Mouse (Mus musculus) thymus, adult 2 months (tissue): ENCODE data around the gene Ccdc6. TPM values are rescaled to one million over a fixed set of nuclear protein-coding genes. Genes with fewer than 3 reads are reported as not detected.

Experiments
- DNase-seq: peaks from one replicate; pipeline ENCODE4 v3.0.0; 2021
- H3K27ac ChIP-seq: fragments of 200-500 bp; 2 replicates; pipeline ENCODE4 v1.5.1; 2012; ENCODE audit warnings: low read length, control low read depth; ENCODE audit not compliant: control insufficient read depth, insufficient read depth
- H3K27me3 ChIP-seq: fragments of 200-500 bp; 2 replicates; pipeline ENCODE4 v1.6.1; 2012; ENCODE audit warnings: mild to moderate bottlenecking, low read length, moderate library complexity, mixed read lengths; ENCODE audit not compliant: control insufficient read depth, insufficient read depth
- H3K36me3 ChIP-seq: fragments of 200-500 bp; 2 replicates; pipeline ENCODE4 v1.6.1; 2012; ENCODE audit warnings: mild to moderate bottlenecking, low read length, moderate library complexity; ENCODE audit not compliant: control insufficient read depth, insufficient read depth
- H3K4me1 ChIP-seq: fragments of 200-500 bp; replicated peaks from 2 replicates; pipeline ENCODE4 v1.6.1; 2012; ENCODE audit warnings: low read length; ENCODE audit not compliant: control insufficient read depth, insufficient read depth
- H3K4me3 ChIP-seq: fragments of 200-500 bp; 2 replicates; pipeline ENCODE4 v1.5.1; 2012; ENCODE audit warnings: mild to moderate bottlenecking, low read length, control low read depth, moderate library complexity; ENCODE audit not compliant: control insufficient read depth, insufficient read depth
- CTCF ChIP-seq: fragments of 200-500 bp; IDR thresholded peaks from 2 replicates; pipeline ENCODE4 v1.5.1; 2012; ENCODE audit warnings: mild to moderate bottlenecking, control low read depth, low read length, moderate library complexity, borderline replicate concordance; ENCODE audit not compliant: control insufficient read depth, poor library complexity, insufficient read depth; ENCODE audit errors: extremely low read depth
- POLR2A ChIP-seq: fragments of 200-500 bp; IDR thresholded peaks from 2 replicates; pipeline ENCODE4 v1.6.1; 2012; ENCODE audit warnings: mild to moderate bottlenecking, low read length, control low read depth, moderate library complexity; ENCODE audit not compliant: control insufficient read depth, poor library complexity, insufficient read depth; ENCODE audit errors: extremely low read depth
- WGBS: fragments of 180-500 bp; shearing (Covaris S2); methylation state at CpG from one replicate; pipeline ENCODE4 v1.1.7; 2018; 5-methylcytosine and 5-hydroxymethylcytosine counted together
- polyA plus RNA-seq: library from polyadenylated mRNA; depleted of rRNA; stranded (reverse); fragments of >200 nt; gene quantifications from 2 replicates; pipeline ENCODE4 v1.2.3, GENCODE M21; 2012

Gene Ccdc6
- polyA plus RNA-seq, 1 experiment, result 45.5 TPM

DNA sequence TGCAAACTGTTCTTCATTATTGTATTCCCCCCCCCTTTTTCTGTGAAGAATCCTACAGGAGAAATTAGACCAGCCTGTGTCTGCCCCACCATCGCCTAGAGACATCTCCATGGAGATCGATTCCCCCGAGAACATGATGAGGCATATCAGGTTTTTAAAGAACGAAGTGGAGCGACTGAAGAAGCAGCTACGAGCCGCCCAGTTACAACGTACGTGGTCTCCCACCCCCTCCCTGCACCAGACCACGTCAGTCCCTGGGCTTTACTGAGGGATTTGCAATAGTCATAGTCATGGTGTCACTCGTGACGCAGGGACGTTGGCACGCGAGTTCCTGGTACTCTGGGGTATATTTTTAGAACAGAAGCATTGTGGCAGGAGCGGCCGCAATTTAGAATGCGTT lies 72.1 kb downstream of the Ccdc6 start:
- WGBS, result 95% methylated on average over 18 of the region's 18 CpGs
- Histone ChIP-seq H3K36me3 (peaks cover 35% of the 10 kb centered on the region), H3K4me1 (no peaks in the 10 kb centered on the region), H3K27ac (no peak overlapping the region), H3K27me3 (no peaks in the 10 kb centered on the region), H3K4me3 (no peak overlapping the region)
- no peak for TF ChIP-seq POLR2A
- TF ChIP-seq CTCF, result no peak
- DNase-seq, result no peak

DNA sequence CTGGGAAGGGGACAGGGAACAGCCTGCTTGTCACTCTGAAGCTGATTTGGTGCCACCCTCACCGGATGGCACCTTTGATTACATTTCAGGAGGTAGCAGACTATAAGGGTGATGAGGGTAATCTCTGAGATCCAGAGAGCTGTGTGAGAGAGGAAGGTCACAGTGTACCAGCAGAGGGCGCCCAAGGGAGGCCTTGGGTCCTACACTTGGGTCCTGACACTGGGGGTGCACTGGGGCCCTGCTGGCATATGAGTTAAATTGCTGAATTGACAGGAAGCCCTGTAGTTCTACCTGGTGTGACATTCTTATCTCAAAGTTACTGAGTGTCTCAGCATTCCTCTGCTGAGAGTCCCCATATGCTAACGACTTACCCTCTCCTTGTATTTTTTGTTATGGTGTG lies 76.4 kb downstream of the Ccdc6 start:
- Histone ChIP-seq H3K4me3 (no peak overlapping the region), H3K27ac (no peak overlapping the region), H3K36me3 (peaks cover 29% of the 10 kb centered on the region), H3K4me1 (no peaks in the 10 kb centered on the region), H3K27me3 (no peaks in the 10 kb centered on the region)
- no peak for TF ChIP-seq POLR2A
- peak; percentile 69; the same call in 1 of the 2 replicates for TF ChIP-seq CTCF
- WGBS, result 67% methylated on average over 3 of the region's 3 CpGs
- DNase-seq, result peak; percentile 72

DNA sequence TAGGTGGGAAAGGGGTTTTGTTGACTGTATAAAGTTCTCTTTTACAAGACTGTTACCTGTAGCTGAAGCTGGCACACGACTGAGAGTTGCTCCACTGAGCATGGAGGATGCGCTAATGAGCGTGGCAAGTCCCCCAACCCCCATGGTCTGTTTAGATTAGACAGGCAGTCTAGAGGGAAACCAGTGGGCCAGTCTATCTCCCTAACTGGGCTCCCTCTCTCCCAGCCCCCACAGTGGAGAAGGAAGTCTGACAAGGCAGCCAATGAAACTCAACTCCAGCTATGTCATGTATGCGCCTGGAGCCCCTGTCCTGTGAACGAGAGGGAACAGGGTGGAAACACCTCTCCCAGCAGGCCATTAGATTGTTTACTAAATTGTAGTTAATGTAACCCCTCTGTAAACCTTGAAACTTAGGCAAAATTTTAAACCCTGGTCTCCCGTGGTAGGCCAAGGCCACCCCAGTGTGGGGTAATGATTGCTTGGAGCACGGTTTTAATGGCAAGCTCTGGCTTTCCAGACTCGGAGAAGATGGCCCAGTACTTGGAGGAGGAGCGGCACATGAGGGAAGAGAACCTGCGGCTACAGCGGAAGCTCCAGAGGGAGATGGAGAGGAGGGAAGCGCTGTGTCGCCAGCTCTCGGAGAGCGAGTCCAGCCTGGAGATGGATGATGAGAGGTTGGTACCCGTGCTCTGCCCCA lies 77.7 kb downstream of the Ccdc6 start:
- H3K27me3 ChIP-seq, result no peaks in the 10 kb centered on the region
- TF ChIP-seq CTCF (no peak), POLR2A (no peak)
- H3K36me3 ChIP-seq, result peaks cover 20% of the 10 kb centered on the region
- no peaks in the 10 kb centered on the region for H3K4me1 ChIP-seq
- 95% methylated on average over 16 of the region's 16 CpGs for whole genome bisulfite sequencing
- no peak for DNase-seq
- H3K4me3 ChIP-seq, result no peak overlapping the region
- H3K27ac ChIP-seq, result no peak overlapping the region

DNA sequence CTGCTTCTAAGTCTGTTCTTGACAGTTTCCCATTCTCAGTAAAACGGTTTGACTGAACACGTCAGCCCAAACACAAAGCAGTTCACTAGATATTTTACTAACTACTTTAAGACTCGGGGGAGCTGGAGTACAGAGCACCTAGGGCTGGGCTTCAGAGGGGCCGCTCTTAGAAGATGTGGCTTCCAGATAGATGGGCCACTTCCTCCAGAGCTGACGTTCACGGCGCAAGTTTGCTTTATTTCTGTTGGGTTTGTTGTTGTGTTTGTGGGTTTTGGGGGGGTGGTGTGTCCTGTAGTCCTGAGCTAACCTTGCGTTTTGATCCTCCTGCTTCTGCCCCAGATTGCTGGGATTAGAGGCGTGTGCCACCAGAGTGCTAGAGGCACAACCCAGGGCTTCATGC lies 83.8 kb downstream of the Ccdc6 start:
- WGBS, result 9% methylated on average over 9 of the region's 9 CpGs
- DNase-seq, result no peak
- no peaks in the 10 kb centered on the region for H3K27me3 ChIP-seq
- peaks cover 15% of the 10 kb centered on the region for H3K4me1 ChIP-seq
- no peak overlapping the region for H3K4me3 ChIP-seq
- no peak overlapping the region for H3K27ac ChIP-seq
- TF ChIP-seq CTCF (no peak), POLR2A (no peak)
- H3K36me3 ChIP-seq, result 0 out of 2 replicates have a peak, but pooled peaks cover 4% of the 10 kb centered on the region

DNA sequence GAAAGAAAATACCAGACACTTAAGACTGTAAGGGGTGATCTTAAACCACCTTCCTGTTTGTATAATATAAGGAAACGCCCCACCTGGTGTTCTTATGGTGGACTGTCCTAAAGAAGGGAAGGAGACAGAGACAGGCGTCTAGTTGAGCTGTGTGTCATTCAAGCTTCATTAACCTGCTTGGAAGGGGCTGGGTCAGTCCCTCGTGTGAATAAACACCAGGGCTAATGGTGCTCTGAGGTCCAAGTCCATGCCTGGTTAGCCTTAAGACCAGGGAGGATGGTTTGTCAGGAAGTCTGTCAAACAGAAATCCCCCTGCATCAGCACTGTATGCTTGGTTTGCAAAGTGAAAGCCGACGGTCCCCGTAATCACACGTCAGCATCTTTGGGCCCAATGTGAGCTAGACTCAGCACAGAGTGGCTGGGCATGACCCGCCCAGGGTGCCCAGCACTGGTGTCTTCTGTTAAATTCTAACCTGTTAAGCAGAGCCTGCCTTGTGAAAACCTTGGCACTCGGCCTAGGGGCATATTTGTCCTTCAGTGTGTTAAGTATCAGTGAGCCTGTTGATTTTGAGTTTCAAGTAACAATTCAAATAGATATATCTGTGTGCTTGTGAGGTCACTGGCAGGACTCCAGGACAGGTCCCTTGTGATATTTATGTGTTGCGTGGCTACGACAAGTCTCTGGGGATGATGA lies 84.5 kb downstream of the Ccdc6 start:
- DNase-seq, result no peak
- no peak overlapping the region for H3K4me3 ChIP-seq
- H3K27me3 ChIP-seq, result no peaks in the 10 kb centered on the region
- no peak for TF ChIP-seq CTCF
- TF ChIP-seq POLR2A, result no peak
- 0 out of 2 replicates have a peak, but pooled peaks cover 4% of the 10 kb centered on the region for H3K36me3 ChIP-seq
- peaks cover 15% of the 10 kb centered on the region for H3K4me1 ChIP-seq
- no peak overlapping the region for H3K27ac ChIP-seq
- WGBS, result 84% methylated on average over 11 of the region's 11 CpGs

DNA sequence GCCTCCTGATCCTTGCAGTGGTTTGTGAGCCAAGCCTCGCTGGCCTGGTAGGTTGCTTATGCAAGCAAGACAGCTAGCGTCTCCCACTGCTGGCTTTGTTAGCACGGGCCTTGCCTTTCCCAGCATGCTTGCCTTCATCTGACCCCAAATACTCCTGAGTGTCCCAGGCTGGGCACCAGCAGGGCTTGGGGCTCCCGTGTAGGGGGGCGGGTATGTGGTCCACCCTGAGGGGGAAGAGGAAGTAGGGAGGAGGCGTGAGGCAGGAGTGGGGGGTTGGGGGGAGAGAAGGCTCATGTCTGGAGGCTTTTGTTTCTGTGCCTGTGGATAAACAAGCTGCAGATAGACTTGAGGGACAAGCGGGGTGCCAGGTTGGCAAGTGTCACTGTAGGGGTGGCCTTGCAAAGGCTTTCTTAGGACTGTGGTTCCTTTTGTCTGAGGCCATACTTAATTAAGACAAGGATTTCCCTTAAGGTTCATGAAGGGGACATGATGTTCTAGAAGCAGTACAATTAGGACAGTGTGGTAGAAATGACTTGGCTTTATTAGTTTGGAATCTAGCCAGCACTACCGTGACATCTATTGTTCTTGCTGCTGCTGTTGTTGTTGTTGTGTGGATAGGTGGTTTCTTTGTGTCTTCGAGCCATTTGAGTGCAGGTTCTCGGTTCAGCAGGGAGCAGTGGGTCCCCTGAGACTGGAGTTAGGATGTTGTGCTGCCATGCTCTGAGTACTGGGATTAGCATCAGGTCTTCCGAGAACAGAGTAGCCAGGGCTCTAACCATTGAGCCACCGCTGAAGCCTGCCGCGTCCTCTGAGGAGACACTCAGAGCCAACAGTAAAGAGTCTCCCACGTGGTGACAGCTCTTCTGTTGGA lies 86.5 kb downstream of the Ccdc6 start:
- no peak overlapping the region for H3K4me3 ChIP-seq
- H3K27ac ChIP-seq, result no peak overlapping the region
- peaks cover 6% of the 10 kb centered on the region for H3K36me3 ChIP-seq
- WGBS, result 74% methylated on average over 15 of the region's 15 CpGs
- no peak for TF ChIP-seq CTCF
- no peak for TF ChIP-seq POLR2A
- H3K27me3 ChIP-seq, result no peaks in the 10 kb centered on the region
- peaks cover 15% of the 10 kb centered on the region for H3K4me1 ChIP-seq
- DNase-seq, result no peak

DNA sequence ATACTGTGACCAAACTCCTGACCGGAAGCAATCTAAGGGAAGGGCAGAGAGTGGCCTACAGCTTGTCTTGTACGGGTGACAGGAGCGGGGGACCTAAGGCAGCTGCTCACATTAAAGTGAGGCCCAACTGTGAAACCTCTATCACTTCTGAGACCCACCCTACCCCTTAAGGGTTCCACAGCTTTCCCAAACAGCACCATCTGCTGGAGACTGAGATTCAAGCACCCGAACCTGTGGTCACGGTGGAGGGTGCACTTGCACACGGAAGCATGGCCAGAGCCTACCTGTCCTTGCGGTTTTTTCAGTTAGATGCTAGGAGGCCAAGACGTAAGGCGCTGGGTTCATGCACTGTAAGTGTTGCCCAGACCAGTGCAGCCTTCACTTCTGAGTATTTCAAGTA lies 89.2 kb downstream of the Ccdc6 start:
- 66% methylated on average over 9 of the region's 9 CpGs for WGBS
- TF ChIP-seq POLR2A (no peak), CTCF (peak; percentile 41; the same call in 1 of the 2 replicates)
- DNase-seq, result peak; percentile 41
- H3K27me3 ChIP-seq, result no peaks in the 10 kb centered on the region
- no peak overlapping the region for H3K4me3 ChIP-seq
- H3K27ac ChIP-seq, result no peak overlapping the region
- H3K4me1 ChIP-seq, result peaks cover 12% of the 10 kb centered on the region
- H3K36me3 ChIP-seq, result peaks cover 21% of the 10 kb centered on the region
